Mouse (Mus musculus) embryo, embryonic 10 days (tissue): Measurements from ENCODE around the gene Tmem212.
"Not testable (repeated sequence)": the region's sequence is repeated elsewhere in the genome, so short reads cannot be mapped to it uniquely, and the experiment has no call there.

ENCODE experiments used
- DNase-seq: peaks from one replicate; pipeline ENCODE4 v3.0.0-alpha.2; 2015; ENCODE audit warnings: low spot score

The Tmem212 gene

GRCm38 (mm10) chr3:27896318-27896892 lies at the start of gene Tmem212:
TSS of gene Tmem212 (minus strand) at chr3:27896368.
- DNase-seq: no peak

- DNase-seq: not testable (repeated sequence)
These were observed 49.2 kb upstream of the Tmem212 start for GRCm38 (mm10) chr3:27945397-27945796.

- DNase-seq: no peak
These were observed 46.8 kb upstream of the Tmem212 start for GRCm38 (mm10) chr3:27942991-27943390.

- DNase-seq: no peak
These were observed 45.5 kb upstream of the Tmem212 start for GRCm38 (mm10) chr3:27941634-27942033.

GRCm38 (mm10) chr3:27938381-27939323 lies 42.5 kb upstream of the Tmem212 start, which contains the start of gene Pld1:
TSS of gene Pld1 (plus strand) at chr3:27938695.
- DNase-seq: peak; percentile 75

DNA sequence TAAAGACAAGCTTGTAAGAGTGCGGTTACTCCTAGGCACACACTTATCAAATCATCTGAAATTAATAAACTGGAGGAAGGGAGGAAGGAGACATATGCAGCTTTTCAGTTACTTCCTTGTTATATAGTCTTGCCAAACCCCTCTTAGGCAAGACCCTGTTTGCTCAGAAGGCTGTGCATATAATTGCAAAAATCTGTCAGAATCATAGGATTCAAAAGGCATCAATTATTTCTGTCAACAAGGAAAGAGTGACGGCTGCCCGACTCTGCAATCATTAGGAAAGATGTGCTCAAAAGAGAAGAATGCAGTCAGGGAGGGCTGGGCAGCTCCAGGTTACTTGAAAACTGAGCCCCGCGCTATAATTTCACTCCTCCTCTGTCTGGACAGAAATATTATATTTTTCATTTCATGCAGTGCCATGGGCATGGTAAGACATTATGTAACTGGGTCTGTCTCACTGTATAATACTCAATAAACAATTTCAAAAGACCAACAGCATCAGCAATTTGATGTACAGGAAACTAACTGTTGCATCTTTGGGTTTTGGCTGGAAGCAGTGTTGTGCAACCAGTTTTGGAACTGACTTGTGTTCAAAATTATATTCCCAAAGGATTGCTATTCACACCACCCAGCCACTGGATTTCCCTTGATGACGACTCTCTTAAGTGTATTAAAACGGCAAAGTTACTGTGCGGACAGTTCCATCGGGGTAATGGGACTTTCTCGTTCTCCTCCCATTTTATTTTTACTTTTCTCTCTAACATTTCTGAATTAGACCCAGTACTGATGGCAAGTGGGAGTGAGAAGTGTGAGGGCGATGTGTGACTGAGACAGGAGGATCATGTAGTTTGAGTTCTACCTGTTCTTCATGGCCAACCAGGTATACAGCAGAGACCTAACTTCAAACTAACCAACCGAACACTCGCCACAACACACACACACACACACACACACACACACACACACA lies 41.3 kb upstream of the Tmem212 start:
- DNase-seq: no peak

DNA sequence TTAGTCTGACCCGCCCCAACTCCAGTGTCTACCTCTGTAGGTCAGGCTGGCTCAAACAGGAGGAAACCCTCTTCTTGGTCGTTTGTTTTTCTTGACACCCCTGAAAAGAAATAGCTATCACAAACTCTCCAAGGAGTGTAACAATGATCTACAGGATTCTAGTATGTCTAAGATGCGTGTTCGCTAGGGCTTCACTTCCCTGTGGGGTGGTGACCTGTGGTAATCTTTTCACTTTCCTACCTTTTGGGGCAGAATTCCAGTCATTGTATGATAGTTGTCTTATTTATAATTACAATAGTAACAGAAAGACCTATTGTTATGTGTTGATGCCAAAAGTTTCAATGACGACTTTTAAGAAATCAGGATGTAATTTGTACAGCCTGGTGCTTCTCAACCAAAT lies 40.6 kb upstream of the Tmem212 start:
- DNase-seq: no peak

GRCm38 (mm10) chr3:27935644-27936043 lies 39.5 kb upstream of the Tmem212 start:
- no peak for DNase-seq

DNA sequence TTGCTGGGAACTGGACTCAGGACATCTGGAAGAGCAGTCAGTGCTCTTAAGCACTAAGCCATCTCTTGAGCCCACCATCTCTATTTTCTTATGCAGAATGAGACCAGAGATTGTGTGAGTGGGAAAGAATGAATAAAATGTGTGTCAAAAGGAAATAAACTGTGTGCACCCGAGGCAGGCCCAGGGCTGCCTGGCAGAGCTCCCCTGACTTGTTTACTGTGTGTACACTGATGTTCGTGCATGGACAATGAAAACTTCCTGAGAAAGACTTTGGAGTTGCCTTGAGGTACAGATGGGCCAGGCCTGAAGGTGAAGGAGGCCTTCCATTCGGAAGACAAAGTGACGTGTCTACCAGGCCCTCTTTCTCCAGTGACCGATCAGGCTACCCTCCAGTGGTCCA lies 36.2 kb upstream of the Tmem212 start:
- no peak for DNase-seq

- DNase-seq: no peak
These were observed 33.1 kb upstream of the Tmem212 start for GRCm38 (mm10) chr3:27929219-27929618.

- no peak for DNase-seq
These were observed 27.9 kb upstream of the Tmem212 start for GRCm38 (mm10) chr3:27924037-27924436.

DNA sequence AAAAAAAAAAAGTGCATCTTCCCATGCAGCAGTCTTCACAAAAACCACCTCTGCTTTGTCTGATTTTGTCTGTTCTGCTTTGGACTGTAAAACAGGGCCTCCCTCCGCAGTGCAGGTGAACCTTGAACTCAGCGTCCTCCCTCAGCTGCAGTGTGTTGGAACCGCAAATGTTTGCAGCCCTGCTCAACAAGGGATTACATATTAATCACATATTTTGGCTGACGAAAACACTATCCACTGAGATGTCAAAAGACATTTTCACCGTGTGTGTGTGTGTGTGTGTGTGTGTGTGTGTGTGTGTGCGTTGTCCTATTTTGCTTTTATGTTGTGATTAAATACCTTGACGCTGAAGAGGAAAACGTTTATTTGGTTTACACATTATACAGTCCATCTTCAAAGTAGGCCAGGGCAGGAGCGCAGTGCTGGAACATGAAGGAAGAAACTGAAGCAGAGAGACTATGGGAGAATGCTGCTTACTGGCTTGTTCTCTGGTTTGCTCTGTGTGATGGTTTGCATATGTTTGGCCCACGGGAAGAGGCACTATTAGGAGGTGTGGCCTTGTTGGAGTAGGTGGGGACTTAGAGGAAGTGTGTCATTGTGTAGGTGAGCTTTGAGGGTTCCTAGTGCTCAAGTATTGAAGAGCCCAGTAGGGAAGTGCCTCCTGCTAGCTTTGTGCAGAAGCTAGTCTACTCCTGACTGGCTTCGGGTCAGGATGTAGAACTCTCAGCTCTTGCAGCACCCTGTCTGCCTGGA lies 25.3 kb upstream of the Tmem212 start:
- no peak for DNase-seq

GRCm38 (mm10) chr3:27918656-27919436 lies 22.7 kb upstream of the Tmem212 start:
- peak; percentile 14 for DNase-seq

GRCm38 (mm10) chr3:27909016-27909415 lies 12.8 kb upstream of the Tmem212 start:
- DNase-seq: no peak

DNA sequence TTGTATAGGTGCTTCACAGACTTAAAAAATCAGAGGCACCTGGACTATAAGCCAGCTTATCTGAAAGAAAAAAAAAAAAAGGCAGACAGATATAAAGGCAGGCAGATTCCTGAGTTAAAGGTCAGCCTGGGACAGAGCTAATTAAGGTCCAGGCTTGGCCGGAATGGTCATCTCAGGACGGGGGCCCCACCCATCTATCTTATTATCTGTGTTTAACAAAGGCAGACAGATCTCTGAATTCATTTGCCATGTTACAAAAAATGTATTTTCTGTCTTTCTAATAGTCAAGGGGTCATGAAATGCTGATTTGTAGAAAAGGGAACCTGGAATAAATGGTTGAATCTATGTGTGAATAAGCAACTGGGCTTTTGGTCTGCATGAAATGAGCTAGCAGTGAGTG lies 12.1 kb upstream of the Tmem212 start:
- no peak for DNase-seq

DNA sequence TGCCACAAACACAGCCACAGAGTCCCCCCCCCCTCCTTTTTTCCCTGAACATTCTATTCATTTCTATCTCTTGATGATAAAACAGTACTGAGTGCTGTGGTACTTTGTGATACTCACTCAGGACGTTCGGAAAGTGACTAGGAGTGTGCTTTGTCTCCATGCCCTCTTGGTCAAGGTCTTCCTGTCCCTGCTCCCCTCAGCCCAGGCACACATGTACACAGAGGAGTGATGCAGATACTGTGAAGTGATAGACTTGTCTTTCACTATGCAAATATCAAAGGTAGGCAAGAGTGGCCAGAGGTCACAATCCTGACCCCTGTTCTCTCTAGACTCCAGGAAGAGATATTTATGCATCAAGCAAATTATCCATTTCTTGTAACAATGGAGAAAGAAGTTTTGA lies 11.1 kb upstream of the Tmem212 start:
- DNase-seq: no peak

- DNase-seq: no peak
These were observed 10.6 kb upstream of the Tmem212 start for GRCm38 (mm10) chr3:27906647-27907209.

GRCm38 (mm10) chr3:27904659-27905330 lies 8.6 kb upstream of the Tmem212 start:
- DNase-seq: no peak

- no peak for DNase-seq
These were observed 5.7 kb upstream of the Tmem212 start for GRCm38 (mm10) chr3:27901846-27902245.
